Mouse (Mus musculus): ENCODE results near the gene Tmem14a. TPM values are rescaled to one million over a fixed set of nuclear protein-coding genes. Genes with fewer than 3 reads are reported as not detected.
"Not testable (repeated sequence)": the region's sequence is repeated elsewhere in the genome, so short reads cannot be mapped to it uniquely, and the experiment has no call there.

Tmem14a gene
- polyA plus RNA-seq, 1 experiment = 1.7 TPM

DNA sequence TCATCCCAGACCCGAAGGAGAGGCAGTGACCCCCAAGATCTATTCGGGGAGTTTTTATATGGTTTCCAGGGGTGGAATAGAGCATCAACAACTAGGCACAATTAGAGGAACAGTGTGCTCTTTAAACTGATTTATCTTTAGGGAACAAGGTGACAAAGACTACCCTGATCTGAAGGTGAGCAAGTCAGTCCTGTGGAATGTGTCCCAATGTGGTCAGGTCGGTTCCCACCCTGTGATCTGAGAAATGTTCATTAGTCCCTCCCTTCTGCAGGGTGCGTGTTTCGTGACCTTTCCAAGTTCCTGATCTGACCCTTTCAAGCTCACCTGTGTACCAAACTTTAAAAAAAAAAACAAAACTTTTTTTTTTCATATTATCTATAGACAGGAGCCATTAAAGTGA lies 38.5 kb downstream of the Tmem14a start:
- no peak for TF ChIP-seq CTCF (IDR thresholded peaks at IDR 0.05; ENCODE audit: control insufficient read depth, insufficient read depth, low read length)
- no peak for TF ChIP-seq POLR2A (IDR thresholded peaks at IDR 0.05; ENCODE audit: borderline replicate concordance, control insufficient read depth, low read depth, low read length)
- Histone ChIP-seq H3K27ac (ENCODE audit: control insufficient read depth, insufficient read depth, low read depth, low read length, poor library complexity) (no peak overlapping the region), H3K4me1 (ENCODE audit: control insufficient read depth, insufficient read depth, low read length) (no peaks in the 10 kb centered on the region), H3K4me3 (replicated peaks; ENCODE audit: control insufficient read depth, low read depth, low read length) (no peak overlapping the region)
- WGBS = 81% methylated on average over 5 of the region's 5 CpGs

DNA sequence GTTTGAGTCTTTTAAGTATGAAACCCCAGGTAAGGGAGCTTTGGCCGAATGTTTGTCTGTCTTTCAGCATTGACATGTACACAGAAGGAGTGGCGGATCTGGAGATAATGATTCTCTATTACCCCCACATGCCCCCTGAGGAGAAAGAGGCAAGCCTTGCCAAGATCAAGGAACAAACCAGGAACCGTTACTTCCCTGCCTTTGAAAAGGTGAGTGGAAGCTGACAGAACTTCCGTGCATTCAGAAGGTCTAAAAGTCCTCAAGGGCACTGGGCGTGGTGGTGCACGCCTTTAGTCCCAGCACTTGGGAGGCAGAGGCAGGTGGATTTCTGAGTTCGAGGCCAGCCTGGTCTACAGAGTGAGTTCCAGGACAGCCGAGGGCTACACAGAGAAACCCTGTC lies 41.6 kb downstream of the Tmem14a start:
- H3K4me1 ChIP-seq (ENCODE audit: control insufficient read depth, insufficient read depth, low read length) = not testable (repeated sequence)

DNA sequence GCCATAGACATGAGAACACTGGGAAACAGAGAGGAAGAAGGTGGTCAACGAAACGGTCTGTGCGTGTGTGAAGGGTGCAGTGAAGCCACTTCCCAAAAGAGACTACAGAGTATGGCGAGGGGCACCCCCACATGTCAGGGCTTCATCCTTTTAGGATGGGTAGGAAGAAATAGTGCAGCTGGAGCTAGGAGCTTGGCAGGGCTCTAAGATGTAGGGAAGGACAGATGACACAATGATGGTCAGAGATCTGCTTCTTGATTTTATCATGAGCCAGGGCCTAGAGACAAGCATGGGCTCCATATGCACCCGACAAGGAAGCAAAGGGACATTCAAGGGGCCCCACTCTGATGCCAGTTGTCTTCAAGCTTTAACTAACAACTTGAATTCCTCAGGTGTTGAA lies 44.0 kb downstream of the Tmem14a start:
- Histone ChIP-seq H3K4me1 (ENCODE audit: control insufficient read depth, insufficient read depth, low read length) (no peaks in the 10 kb centered on the region), H3K4me3 (replicated peaks; ENCODE audit: control insufficient read depth, low read depth, low read length) (no peak overlapping the region), H3K27ac (ENCODE audit: control insufficient read depth, insufficient read depth, low read depth, low read length, poor library complexity) (no peak overlapping the region)
- TF ChIP-seq CTCF (IDR thresholded peaks at IDR 0.05; ENCODE audit: control insufficient read depth, insufficient read depth, low read length) (no peak), POLR2A (IDR thresholded peaks at IDR 0.05; ENCODE audit: borderline replicate concordance, control insufficient read depth, low read depth, low read length) (no peak)
- 70% methylated on average over 5 of the region's 5 CpGs for WGBS

More for the DNA sequence above, 41.6 kb downstream of the Tmem14a start:
- H3K4me3 ChIP-seq (replicated peaks; ENCODE audit: control insufficient read depth, low read depth, low read length); H3K27ac ChIP-seq (ENCODE audit: control insufficient read depth, insufficient read depth, low read depth, low read length, poor library complexity): not testable (repeated sequence)
- 76% methylated on average over 8 of the region's 8 CpGs for WGBS

DNA sequence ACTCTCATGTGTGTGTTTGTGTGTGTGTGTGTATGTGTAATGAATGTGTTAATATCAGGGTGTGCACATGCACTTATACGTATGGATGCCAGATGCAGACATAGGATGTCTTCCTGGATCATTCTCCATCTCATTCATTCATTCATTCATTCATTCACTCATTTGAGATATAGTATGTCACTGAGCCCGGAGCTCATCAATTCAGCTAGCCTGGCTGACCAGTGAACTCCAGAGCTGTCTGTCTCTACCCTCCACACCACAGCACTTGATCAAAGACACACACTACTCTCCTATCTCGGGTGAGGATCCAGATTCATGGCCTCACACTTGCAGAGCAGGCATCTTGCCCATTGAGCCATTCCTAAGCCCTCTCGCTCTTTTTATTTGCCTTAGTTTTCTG lies 45.6 kb downstream of the Tmem14a start:
- H3K4me1 ChIP-seq (ENCODE audit: control insufficient read depth, insufficient read depth, low read length) = no peaks in the 10 kb centered on the region
- no peak overlapping the region for H3K4me3 ChIP-seq (replicated peaks; ENCODE audit: control insufficient read depth, low read depth, low read length)
- TF ChIP-seq CTCF (IDR thresholded peaks at IDR 0.05; ENCODE audit: control insufficient read depth, insufficient read depth, low read length) (no peak), POLR2A (IDR thresholded peaks at IDR 0.05; ENCODE audit: borderline replicate concordance, control insufficient read depth, low read depth, low read length) (no peak)
- WGBS = 74% methylated on average over 4 of the region's 4 CpGs
- no peak overlapping the region for H3K27ac ChIP-seq (ENCODE audit: control insufficient read depth, insufficient read depth, low read depth, low read length, poor library complexity)

DNA sequence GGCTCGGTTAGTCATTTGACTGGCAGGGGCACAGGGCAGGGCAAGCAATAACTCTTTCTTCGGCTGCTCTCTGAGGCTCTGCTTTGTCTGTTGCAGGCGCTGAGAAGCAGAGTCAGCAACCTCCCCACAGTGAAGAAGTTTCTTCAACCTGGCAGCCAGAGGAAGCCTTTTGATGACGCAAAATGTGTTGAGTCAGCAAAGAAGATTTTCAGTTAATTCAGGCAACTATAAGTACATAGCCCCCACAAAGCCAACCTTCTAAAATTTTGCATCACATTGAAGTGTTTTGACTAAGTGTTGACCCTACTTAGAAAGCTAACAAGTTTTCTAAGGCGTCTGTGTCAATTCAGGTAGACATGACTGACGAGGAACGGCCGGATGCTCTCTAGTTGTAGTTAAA lies 46.4 kb downstream of the Tmem14a start:
- WGBS = 80% methylated on average over 8 of the region's 8 CpGs
- no peak for TF ChIP-seq CTCF (IDR thresholded peaks at IDR 0.05; ENCODE audit: control insufficient read depth, insufficient read depth, low read length)
- TF ChIP-seq POLR2A (IDR thresholded peaks at IDR 0.05; ENCODE audit: borderline replicate concordance, control insufficient read depth, low read depth, low read length) = no peak

DNA sequence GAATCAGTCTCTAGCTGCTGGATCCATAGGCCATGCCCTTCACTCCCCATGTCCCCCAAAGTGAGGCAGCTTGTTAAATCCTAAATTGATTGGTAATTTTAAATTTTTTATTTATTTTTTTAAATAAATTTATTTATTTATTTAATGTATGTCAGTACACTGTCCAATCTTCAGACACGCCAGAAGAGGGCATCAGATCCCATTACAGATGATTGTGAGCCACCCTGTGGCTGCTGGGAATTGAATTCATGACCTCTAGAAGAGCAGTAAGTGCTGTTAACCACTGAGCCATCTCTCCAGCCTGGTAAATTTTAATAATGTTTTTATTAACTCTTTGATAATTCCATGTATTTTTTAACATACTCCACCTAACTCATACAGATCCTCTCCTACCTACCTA lies 48.4 kb downstream of the Tmem14a start:
- H3K4me3 ChIP-seq (replicated peaks; ENCODE audit: control insufficient read depth, low read depth, low read length) = no peak overlapping the region
- no peak overlapping the region for H3K27ac ChIP-seq (ENCODE audit: control insufficient read depth, insufficient read depth, low read depth, low read length, poor library complexity)
- no peak for TF ChIP-seq CTCF (IDR thresholded peaks at IDR 0.05; ENCODE audit: control insufficient read depth, insufficient read depth, low read length)
- no peak for TF ChIP-seq POLR2A (IDR thresholded peaks at IDR 0.05; ENCODE audit: borderline replicate concordance, control insufficient read depth, low read depth, low read length)
- H3K4me1 ChIP-seq (ENCODE audit: control insufficient read depth, insufficient read depth, low read length) = no peaks in the 10 kb centered on the region; the same call in 1 of the 2 replicates
- 58% methylated on average over 1 of the region's 1 CpGs for WGBS

More for the DNA sequence above, 46.4 kb downstream of the Tmem14a start:
- no peak overlapping the region for H3K27ac ChIP-seq (ENCODE audit: control insufficient read depth, insufficient read depth, low read depth, low read length, poor library complexity)
- no peak overlapping the region for H3K4me3 ChIP-seq (replicated peaks; ENCODE audit: control insufficient read depth, low read depth, low read length)
- H3K4me1 ChIP-seq (ENCODE audit: control insufficient read depth, insufficient read depth, low read length) = no peaks in the 10 kb centered on the region

DNA sequence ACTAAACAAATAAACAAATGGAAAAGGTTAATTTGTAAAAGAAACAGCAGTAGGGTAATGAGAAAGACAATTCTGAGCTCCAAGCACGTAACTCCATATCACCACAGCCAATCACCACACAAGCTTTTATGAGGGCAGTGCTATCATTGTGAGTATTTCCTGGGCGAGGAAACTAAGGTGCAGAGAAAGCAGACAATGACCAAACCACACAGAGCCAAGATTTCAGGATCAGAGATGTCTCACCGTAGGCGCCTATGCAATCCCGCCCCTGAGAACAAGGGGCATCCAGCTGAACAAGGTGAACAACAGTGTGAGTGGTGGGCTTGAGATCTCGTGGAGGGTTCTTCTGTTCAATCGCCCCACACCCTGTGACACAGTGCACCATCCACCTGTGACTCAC lies 49.1 kb downstream of the Tmem14a start:
- 71% methylated on average over 7 of the region's 7 CpGs for WGBS
- H3K4me3 ChIP-seq (replicated peaks; ENCODE audit: control insufficient read depth, low read depth, low read length); H3K27ac ChIP-seq (ENCODE audit: control insufficient read depth, insufficient read depth, low read depth, low read length, poor library complexity); H3K4me1 ChIP-seq (ENCODE audit: control insufficient read depth, insufficient read depth, low read length): not testable (repeated sequence)

DNA sequence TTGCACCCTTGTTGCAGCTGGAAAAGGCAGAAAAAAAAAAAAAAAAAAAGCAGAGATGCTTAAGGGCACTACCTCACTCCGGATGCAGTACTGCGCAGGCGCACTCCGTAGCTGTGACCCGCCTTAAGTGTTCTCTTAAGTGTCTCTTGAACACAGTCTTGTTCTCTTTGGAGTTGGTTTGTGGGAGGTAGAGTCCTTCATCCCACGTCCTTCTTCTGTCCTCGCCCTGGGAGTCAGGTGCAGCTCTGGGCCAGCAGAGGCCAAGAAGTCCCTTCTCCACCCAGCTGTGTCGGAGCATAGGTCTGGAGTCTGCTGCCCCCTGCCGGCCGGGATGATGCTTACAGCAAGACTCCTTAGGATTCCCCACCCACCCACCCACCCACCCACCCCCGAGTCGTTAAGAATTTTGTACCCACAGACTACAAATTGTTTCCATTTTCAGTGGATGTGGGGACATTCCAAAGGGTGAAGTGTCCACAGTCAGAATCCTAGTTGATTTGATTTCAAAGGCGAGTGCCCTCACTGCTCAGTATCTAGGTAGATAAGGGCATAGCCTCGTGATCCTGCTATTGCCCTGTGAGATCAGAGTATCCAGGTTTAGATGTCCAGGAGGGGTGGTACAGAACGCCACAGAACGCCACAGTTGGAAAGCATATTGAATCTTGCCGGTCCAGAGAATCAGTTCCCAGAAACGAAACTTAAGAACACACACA lies 53.1 kb downstream of the Tmem14a start:
- Histone ChIP-seq H3K27ac (ENCODE audit: control insufficient read depth, insufficient read depth, low read depth, low read length, poor library complexity) (no peak overlapping the region), H3K4me1 (ENCODE audit: control insufficient read depth, insufficient read depth, low read length) (peaks cover 2% of the 10 kb centered on the region), H3K4me3 (replicated peaks; ENCODE audit: control insufficient read depth, low read depth, low read length) (peak overlapping the region; percentile 21)
- 24% methylated on average over 18 of the region's 18 CpGs for WGBS
- no peak for TF ChIP-seq POLR2A (IDR thresholded peaks at IDR 0.05; ENCODE audit: borderline replicate concordance, control insufficient read depth, low read depth, low read length)
- peak; percentile 78 for TF ChIP-seq CTCF (IDR thresholded peaks at IDR 0.05; ENCODE audit: control insufficient read depth, insufficient read depth, low read length)

DNA sequence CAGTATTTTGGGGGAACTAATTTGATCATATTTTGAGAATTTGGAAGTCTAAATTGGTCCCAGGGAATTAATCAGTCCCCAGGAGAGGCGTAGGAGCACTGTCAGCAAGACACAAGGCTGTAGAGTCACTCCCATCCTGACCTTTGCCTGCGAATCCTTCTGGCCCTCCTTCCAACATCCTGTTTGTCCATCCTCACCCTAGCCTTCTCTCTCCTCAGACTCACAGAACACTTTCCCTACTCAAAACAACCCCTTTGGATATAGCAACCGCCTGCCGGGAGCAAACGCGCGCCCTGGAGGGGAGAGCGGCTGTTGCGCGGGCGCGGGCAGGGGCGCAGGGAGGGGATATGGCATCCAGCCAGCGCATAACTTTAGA lies 53.7 kb downstream of the Tmem14a start:
- Histone ChIP-seq H3K4me3 (replicated peaks; ENCODE audit: control insufficient read depth, low read depth, low read length) (peak overlapping the region; percentile 30), H3K27ac (ENCODE audit: control insufficient read depth, insufficient read depth, low read depth, low read length, poor library complexity) (no peak overlapping the region), H3K4me1 (ENCODE audit: control insufficient read depth, insufficient read depth, low read length) (peaks cover 2% of the 10 kb centered on the region)
- TF ChIP-seq CTCF (IDR thresholded peaks at IDR 0.05; ENCODE audit: control insufficient read depth, insufficient read depth, low read length) (no peak), POLR2A (IDR thresholded peaks at IDR 0.05; ENCODE audit: borderline replicate concordance, control insufficient read depth, low read depth, low read length) (no peak)
- 24% methylated on average over 14 of the region's 14 CpGs for WGBS

Data from bone marrow, adult 2 months (tissue).